Mouse (Mus musculus): ENCODE results near the gene Pax4.

DNA sequence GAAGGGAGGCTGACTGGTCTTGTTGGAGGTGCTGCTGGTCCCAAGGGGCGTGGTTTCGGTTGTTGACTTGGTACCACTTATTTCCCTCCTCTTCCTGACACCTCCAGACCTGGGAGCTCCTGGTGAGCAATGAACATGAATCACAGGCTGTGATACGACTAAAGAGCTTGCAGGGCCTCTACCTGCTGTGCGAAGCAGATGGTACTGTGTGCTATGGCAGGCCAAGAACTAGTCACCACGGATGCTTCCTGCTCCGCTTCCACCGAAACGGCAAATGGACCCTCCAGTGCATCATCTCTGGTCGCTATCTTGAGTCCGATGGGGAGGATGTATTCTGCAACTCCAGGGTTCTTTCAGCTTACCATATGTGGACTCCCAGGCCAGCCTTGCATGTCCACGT, 19.3 kb downstream of the Pax4 start:
- no peak for TF ChIP-seq POLR2A (IDR thresholded peaks at IDR 0.05; ENCODE audit: extremely low read depth, insufficient read depth, low read length)
- TF ChIP-seq CTCF (IDR thresholded peaks at IDR 0.05; ENCODE audit: low read depth, low read length), result no peak

All from liver, adult 2 months (tissue).